ENCODE assay signal across 14 mouse cellular contexts in genomic region chr5:30839731-30840130, GRCm38 (mm10).
"Had no signal": no experiment of that assay in that cellular context is flagged by ENCODE, and none has a peak within 500 bp of the region (broad histone marks: within the 10 kb centered on the region; RNA-seq: fewer than 3 reads in every experiment).

No protein-coding gene starts in this region.

- H3K9ac ChIP-seq: hindbrain, embryonic 15.5 days; liver, embryonic 15.5 days; midbrain, embryonic 12.5 days; neural tube, embryonic 13.5 days had no signal

- H3K4me3 ChIP-seq: hindbrain, embryonic 15.5 days; left cerebral cortex, adult 2 months; limb, embryonic 10.5 days; liver, embryonic 15.5 days; midbrain, embryonic 12.5 days; neural tube, embryonic 13.5 days had no signal

- H3K9me3 ChIP-seq: hindbrain, embryonic 15.5 days; limb, embryonic 10.5 days; liver, embryonic 15.5 days had no signal

- H3K27me3 ChIP-seq: hindbrain, embryonic 15.5 days; liver, embryonic 15.5 days; midbrain, embryonic 12.5 days; neural tube, embryonic 13.5 days had no signal

- H3K4me1 ChIP-seq: hindbrain, embryonic 15.5 days; limb, embryonic 10.5 days; liver, embryonic 15.5 days; midbrain, embryonic 12.5 days; neural tube, embryonic 13.5 days had no signal

- H3K4me2 ChIP-seq: hindbrain, embryonic 15.5 days; liver, embryonic 15.5 days; midbrain, embryonic 12.5 days; neural tube, embryonic 13.5 days had no signal

- H3K36me3 ChIP-seq: liver, embryonic 15.5 days had no signal

- DNase-seq: retina, postnatal 1 day; right cerebral cortex, postnatal 4 days; spleen, adult 18-20 months; thymus, adult 18-20 months; thymus, postnatal 14 days had no signal

- ATAC-seq: intestine, embryonic 16.5 days; midbrain, embryonic 16.5 days had no signal

- H3K27ac ChIP-seq: hindbrain, embryonic 15.5 days; left cerebral cortex, adult 2 months; limb, embryonic 10.5 days; liver, embryonic 15.5 days; macrophage; midbrain, embryonic 12.5 days; neural tube, embryonic 13.5 days had no signal
